Mouse (Mus musculus) urinary bladder, postnatal 25 days (tissue): ENCODE results near the gene Gipc1.

Experiments
- DNase-seq: peaks from one replicate; pipeline ENCODE4 v3.0.0; 2022; ENCODE audit warnings: low spot score

The Gipc1 gene

GRCm38 (mm10) chr8:83680603-83681002 is 28.1 kb downstream of the Gipc1 start:
- no peak for DNase-seq

DNA sequence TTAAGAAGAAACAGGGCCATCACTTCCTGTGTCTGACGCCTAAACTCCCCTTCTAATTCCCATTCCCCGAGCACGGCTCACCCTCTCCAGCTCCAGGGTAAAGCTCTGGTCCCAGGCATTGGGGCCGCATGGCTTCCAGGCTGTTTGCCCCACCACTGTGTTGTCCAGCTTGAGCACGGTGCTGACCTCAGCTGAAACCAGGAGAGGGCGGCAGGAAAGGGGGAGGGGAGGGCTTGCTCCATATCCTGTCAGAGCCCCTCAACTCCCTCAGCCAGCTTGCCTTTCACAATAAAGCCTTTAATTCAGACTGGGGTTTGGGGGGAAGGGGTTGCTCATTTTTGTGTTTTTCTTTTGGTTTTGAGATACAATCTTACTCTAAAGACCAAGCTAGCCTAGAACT is 28.6 kb downstream of the Gipc1 start:
- no peak for DNase-seq

GRCm38 (mm10) chr8:83684517-83684916 is 32.0 kb downstream of the Gipc1 start:
- no peak for DNase-seq

DNA sequence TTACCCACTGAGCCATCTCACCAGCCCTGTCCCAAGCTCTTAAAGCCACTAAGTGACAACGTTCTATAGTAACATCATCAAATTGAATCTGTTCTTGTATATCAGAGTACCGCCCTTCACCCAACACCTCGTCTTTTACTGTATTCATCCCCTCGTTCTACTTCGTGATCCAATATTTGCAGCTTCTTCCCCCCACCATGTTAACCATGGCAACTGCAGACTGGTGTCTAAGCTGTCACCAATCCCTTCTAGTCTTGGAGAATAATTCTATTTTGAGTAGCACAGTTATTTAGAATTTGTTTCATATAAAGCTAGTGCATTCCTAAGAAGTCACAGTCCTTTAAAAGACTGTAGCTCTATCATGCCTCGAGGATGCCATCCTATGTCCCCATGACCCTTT is 36.8 kb downstream of the Gipc1 start:
- no peak for DNase-seq

- DNase-seq: no peak
Measured at GRCm38 (mm10) chr8:83693609-83694236, 41.2 kb downstream of the Gipc1 start.

DNA sequence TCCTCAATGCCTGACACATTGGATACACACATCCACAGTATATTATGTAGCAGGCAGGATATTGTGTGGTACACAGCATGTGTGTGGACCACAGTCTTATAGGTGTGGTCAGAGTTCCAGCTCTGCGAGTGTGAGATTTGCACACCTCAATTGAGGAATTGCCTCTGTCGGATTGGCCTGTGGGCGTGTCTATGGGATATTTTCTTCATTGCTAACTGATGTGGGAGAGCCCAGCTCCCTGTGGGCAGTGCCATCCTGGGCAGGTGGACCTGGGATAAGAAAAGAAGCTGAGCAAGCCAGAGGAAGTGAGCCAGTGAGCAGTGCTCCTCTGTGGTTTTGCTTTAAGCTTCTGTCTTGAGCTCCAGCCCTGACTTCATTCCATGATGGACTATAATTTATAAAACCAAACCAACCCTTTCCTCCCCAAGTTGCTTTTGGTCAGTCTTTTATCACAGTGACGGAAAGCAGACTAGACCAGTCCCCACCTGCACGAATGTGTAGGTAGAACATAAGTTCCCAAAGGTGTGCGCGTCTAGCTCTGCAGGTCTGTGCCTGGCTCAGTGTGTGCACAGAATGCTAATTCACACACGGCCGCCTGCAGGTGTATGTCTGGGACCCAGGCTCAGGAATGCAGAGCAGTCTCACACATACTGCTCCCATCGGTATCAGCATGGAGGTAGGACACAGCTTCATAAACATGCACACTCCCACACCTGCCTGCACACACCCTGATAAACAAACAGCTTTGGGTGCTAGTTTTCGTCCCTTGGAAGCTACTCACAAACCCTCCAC is 42.1 kb downstream of the Gipc1 start:
- no peak for DNase-seq

- DNase-seq: no peak
Measured at GRCm38 (mm10) chr8:83695351-83696106, 43.1 kb downstream of the Gipc1 start.

DNA sequence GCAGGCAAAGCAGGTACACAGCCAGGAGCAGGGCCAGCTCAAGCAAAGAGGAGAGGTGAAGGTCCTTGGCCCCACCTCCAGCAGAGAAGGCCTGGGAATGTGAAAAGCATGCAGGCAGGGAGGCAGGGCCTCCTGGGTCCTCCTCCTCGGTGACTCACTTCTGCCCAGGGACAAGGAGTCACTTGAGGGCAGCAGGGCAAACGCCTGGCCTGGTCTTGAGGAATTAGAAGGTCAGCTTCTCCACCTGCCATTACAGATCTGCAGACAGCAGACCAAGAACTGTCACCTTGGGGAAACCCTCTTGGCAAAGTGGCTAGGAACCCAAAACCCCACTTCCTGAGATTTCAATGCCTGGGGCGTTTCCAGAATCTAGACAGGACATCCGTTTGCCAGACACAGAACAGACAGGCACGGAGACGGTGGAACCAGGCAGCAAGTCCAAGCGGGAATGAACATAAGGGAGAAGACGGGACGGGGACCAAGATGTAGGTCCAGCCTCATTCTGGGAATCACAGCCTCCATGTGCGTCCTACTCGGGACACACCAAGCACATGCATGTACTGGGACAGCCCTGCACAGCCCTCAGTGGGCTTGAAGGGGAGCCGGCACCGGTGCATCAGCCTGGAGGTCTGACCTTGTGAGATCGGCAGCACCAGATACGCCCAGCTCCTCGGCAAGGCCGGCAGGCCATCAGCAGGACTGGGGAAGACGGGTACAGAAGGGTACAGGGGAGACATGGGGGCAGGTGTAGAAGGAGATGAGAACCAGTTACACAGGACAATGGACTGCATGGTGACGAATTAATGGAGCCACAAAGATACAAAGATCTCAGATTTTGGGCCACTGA is 45.1 kb downstream of the Gipc1 start:
- DNase-seq: peak; percentile 46

DNA sequence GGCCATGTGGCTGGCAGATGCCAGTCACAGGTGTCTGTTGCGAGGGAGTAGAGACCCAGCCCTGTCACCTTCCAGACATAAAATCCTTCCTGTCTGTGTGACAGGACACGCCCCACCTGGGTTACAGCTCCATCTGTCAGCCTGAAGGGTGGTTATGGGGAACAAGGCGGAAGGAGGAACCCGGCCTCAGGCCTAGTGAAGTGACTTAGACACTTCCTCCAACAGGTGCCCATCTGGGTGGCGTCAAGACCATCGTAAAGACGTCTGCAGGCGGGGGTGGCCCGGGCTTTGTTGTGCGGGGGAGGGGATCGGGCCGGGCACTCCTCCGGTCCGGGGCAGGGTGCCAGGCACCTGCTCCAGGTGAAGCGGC is 45.8 kb downstream of the Gipc1 start:
- peak; percentile 31 for DNase-seq

- DNase-seq: peak; percentile 64
Measured at GRCm38 (mm10) chr8:83698661-83699453, 46.4 kb downstream of the Gipc1 start, which contains the start of gene Pkn1. Gene Pkn1 (minus strand): TSS chr8:83699179.

DNA sequence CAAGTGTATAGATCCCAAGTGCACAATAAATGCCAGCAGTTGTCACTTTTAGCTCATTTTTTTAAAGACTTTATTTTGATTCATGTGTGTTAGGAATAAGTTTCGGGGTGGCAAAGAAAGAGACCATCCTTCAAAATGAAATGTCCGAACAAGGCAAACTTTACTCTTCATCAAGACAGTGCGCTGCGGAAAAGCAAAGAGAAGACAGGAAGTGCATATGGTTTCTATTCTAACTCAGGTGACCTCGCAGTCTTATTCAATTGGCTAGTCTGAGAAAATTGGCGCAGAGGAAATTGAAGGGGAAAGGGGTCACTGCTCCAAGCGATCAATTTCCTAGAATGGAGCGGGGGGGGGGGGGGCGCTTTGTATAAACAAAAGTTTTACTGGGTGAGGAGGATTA is 47.1 kb downstream of the Gipc1 start:
- DNase-seq: no peak

- DNase-seq: no peak
Measured at GRCm38 (mm10) chr8:83700423-83701085, 48.1 kb downstream of the Gipc1 start.

GRCm38 (mm10) chr8:83703426-83703825 is 50.9 kb downstream of the Gipc1 start:
- no peak for DNase-seq

- DNase-seq: no peak
Measured at GRCm38 (mm10) chr8:83706411-83706810, 53.9 kb downstream of the Gipc1 start.

GRCm38 (mm10) chr8:83707554-83707953 is 55.1 kb downstream of the Gipc1 start:
- DNase-seq: no peak
